Mouse (Mus musculus) gastrocnemius, postnatal 4 days (tissue): ENCODE results near the gene Adar. TPM values are rescaled to one million over a fixed set of nuclear protein-coding genes. Genes with fewer than 3 reads are reported as not detected.

Source experiments
- DNase-seq, 2 experiments: peaks; one replicate each; pipeline ENCODE4 v3.0.0; 2021 to 2022; ENCODE audit warnings: low spot score in 2 of 2, mixed read lengths in 2 of 2
- total RNA-seq, 2 experiments: library from RNA; stranded (reverse); gene quantifications; 2 replicates each; pipeline ENCODE4 v1.2.3; 2021

The Adar gene
- total RNA-seq, 2 experiments from 2014 or later = 9.0 to 11.2 TPM

GRCm38 (mm10) chr3:89730350-89731331 is 15.8 kb downstream of the Adar start:
- DNase-seq = peak; percentile 49 to 81

DNA sequence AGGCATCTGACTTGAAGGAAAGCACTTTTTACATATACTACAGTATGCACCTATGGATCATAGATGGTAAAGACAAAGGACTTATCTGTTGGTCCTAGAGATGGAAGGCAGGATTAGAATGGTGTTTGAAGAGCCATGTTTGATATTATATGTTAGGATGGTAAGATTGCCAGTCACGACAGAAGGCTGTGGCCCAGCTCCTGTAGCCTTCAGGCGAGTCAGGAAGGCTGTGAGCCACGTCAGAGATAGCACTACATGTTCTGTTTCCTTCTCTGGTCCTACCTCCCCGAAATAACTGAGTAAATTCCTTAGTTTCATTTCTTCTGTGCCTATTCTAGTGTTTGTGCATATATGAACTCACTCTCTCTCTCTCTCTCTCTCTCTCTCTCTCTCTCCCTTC is 17.3 kb downstream of the Adar start:
- DNase-seq = no peak

GRCm38 (mm10) chr3:89738509-89738908 is 23.7 kb downstream of the Adar start:
- DNase-seq = no peak

DNA sequence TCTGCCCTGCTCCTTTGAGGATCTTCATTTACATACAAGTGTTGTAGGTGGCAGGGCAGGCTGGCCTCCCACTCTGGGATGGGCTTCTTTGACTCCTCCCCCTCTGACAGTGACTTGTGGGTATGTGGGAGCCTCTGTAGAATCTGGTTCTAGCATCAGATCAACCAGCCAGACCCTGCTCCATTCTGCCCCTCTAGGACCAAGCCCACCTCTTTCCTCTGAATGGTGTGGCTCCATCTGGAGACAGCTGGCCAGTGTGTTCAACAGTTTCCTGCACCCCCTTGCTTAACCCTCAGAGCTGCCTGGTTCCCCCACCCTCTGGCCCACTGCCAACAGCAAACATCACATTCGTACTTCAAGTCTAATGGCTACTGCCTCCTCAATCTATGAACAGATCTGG is 37.5 kb downstream of the Adar start:
- no peak for DNase-seq

- DNase-seq = no peak
These were observed 40.5 kb downstream of the Adar start for GRCm38 (mm10) chr3:89755283-89755682.

DNA sequence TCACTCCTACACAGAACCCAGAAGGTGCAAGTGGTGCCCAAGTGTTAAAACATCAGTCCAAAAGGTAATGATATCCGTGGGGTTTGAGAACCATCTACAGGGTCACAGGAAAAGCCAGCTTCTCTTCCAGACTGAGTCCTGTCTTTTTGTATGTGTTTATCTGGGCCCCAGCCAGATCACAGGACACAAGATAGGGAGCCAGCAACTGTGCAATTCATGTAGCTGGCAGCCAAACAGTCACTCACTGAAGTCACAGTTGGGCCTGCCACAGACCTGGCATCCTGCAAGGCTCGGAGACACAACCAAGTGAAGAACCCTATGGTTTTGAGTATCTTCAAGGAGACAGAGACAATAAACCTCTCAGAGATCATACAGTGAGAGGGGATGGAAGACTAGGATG is 43.0 kb downstream of the Adar start:
- no peak for DNase-seq

DNA sequence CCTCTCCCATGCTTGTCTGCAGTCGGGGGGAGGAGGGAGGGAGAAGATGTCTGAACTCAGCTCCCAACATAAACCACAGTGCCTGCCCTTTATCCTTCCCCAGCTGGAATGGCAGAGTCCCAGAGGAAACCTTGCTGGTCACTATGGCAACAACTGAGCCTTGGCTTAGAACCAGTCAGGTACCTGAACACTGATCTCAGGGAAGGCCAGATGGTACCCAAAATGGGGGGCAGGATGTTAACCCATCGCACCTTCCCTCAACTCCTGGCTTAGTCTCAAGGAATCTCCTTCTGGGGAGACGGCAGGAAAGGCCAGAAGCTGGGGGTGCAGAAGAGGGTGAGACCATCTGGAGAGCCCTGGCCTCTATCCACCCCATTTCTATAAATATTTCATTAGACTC is 45.0 kb downstream of the Adar start:
- no peak for DNase-seq

GRCm38 (mm10) chr3:89764119-89764724 is 49.4 kb downstream of the Adar start, which contains the start of gene Chrnb2:
Gene Chrnb2, minus strand, starts transcription at chr3:89764632.
- peak; percentile 76 to 86 for DNase-seq

DNA sequence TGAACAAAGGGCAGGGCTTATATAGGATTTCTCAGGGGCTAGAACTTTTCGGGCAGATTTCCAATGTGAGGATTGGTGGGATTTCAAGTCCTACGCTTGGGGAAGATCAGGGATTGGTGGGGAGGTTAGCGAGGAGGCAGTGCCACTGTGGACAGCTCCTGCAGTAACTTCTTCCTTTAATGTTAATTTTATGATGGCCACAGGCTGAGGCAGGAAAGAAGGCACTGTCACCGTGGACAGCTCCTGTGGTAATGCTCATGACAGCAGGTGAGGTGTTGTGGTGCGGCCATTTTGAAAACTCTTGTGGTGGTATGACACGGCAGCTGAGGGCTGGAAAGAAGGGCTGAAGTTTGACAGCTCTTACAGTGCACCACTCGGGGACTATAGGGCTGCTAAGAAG is 54.8 kb downstream of the Adar start:
- DNase-seq = no peak

GRCm38 (mm10) chr3:89770425-89771002 is 55.7 kb downstream of the Adar start:
- no peak for DNase-seq

- DNase-seq = peak; percentile 43 to 74
These were observed 57.8 kb downstream of the Adar start for GRCm38 (mm10) chr3:89772588-89772967.

DNA sequence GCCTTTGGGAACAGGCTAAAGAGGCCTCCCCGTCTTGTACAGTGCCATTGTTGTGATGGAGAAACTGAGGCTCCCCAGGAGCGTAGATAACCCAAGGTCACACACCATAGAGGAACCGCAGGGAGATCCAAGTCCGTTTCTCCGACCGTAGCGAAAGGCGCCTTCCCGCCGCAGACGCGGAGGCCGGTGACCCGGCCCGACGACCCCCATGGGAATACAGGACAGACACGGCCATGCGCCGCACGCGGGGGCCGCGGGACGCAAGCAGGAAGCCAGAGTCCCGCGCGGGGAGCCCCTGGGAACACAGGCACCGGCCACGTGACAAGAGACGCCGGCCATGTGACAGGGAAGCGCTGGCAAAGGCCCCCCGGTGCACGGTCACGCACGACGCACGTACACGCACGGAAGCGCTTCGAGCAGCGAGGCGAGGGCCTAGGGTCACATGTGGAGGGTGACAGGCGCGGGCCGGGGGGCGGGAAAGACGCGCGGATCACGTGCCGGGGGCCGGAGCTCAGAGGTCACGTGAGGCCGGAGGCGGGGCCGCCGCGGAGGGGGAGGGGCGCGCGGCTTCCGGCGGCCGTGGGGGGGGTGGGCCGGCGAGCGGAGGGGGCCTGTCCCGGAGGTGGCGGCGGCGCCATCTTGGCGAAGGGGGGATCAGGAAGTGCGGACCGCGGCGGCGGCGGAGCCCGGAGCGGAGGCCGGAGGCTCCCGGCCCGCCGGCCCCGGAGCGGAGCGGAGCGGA is 58.3 kb downstream of the Adar start, which contains the start of gene Ube2q1:
Ube2q1 (plus strand) TSS at position 649 of the 742 bp plus-strand sequence.
- peak; percentile 97 to 98 for DNase-seq

- peak; percentile 40 to 43 for DNase-seq
These were observed 59.0 kb downstream of the Adar start for GRCm38 (mm10) chr3:89773740-89774211.

DNA sequence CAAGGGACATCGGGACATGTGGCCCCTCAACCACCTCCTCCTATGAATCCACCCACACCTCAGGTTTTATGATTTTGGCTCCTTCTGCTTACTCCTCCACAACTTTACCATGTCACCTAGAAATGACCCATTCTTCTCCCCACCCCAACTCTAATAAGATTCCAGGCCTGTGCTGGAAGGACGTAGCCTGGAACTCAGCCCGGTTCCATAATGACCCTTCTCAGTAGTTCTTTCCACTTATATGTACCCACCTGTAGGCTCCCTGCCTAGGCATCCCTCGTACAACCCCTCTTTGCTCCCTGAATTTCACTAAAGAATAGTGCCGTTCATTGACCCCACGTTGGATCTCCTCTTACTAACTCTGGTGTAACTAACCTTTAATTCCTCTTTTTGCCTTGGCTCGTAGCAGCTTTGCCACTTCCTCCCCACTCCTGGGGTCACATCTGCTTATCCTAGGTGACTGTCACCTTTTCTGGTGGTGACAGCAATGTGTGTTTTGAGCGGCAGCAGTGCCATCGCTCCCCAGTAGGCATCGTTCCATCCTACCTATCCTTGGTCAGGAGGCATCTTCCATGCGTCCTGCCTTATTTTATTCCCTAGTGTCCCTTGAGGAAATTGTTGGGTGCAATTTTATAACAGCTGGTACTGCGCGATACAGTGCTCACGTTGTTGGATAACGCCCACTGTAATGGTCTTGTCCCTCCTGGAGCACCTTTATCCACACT is 59.6 kb downstream of the Adar start:
- DNase-seq = no peak

- no peak for DNase-seq
These were observed 61.2 kb downstream of the Adar start for GRCm38 (mm10) chr3:89776001-89776400.

GRCm38 (mm10) chr3:89780102-89780501 is 65.3 kb downstream of the Adar start:
- no peak for DNase-seq

DNA sequence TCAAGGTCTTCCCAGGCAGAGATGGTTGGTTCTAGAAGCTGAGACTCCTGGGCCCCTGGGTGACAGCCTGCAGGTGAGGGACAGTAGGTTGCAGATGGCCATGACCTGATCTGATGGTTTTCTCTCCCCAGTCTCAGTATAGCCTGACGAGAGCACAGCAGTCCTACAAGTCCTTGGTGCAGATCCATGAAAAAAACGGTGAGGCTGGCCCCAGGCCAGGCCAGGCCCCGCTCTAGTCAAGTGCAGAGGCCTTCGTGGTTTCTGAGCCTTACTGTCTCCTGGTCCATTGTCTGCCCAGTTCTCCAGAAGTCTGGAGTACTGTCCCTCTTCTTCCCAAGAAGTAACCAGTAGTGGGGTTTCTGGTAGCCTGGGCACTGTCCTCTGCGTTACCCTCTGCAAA is 66.8 kb downstream of the Adar start:
- no peak for DNase-seq

DNA sequence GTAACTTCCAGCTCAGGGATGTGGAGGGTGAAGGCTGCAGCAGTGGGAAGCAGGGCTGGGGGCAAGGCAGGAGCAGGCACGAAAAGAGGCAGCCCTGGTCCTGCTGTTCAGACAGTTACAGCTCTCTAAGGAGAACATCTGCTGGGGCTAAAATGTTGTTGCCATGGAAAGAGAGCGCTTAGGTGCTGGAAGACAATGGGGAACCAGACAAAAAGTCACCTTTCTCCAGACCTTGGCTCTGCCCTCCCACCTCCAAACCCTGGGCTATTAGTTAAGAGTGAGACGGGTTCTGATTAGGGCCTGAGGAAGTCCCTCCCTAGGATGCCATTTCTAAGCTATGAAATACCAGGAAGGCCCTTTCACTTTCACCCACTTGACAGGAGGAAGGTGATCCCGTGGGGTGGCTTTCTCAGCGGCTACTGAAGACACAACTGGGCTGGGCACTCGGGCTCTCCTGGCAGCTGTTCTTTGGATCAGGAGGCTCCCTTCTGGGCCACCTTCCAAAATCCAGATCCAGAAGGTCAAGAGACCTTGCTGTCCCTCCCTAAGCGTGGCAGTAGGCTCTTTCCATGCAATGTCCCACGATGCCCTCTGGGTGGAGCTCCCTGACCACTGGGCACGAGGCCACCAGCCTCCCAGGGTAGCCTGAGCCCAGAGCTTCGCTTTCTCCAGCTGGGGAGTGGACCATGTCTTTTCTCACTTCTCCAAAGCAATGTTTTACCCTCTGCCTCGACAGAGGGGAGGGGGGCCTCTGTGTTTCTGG is 70.3 kb downstream of the Adar start:
- DNase-seq = peak; percentile 75 to 85

- DNase-seq = no peak
These were observed 71.5 kb downstream of the Adar start for GRCm38 (mm10) chr3:89786275-89786674.
